17 mouse cellular contexts compared by ENCODE assay signal in genomic region chr1:43717967-43718366, GRCm38 (mm10). TPM values are rescaled to one million over a fixed set of nuclear protein-coding genes. Genes with fewer than 3 reads are reported as not detected.
DNase-seq lines count a peak whose midpoint lies in the region.
"Had no signal": no experiment of that assay in that cellular context is flagged by ENCODE, and none has a peak within 500 bp of the region (broad histone marks: within the 10 kb centered on the region; RNA-seq: fewer than 3 reads in every experiment).

No protein-coding gene starts in this region.

- DNase-seq in 3T3-L1 (ENCODE audit: low read depth, low spot score) (peak; percentile 56), NIH3T3 (ENCODE audit: low read depth) (peak; percentile 44)
- peak; percentile 14 to 38 for DNase-seq in lung, adult 18-20 months
- peak; percentile 66 for DNase-seq in lung, postnatal 10 days
- DNase-seq in thymus, adult 18-20 months: no peak
- no peak for DNase-seq in cerebellum, postnatal 36 days
- DNase-seq in c-Kit-positive CD71-positive TER-119-positive erythroid progenitor cells, embryonic 14.5 days (ENCODE audit: low spot score): no peak
- DNase-seq in layer of hippocampus, adult 18-20 months (ENCODE audit: low spot score in 2 of 2): no peak
- DNase-seq: cerebellum, adult 18-20 months; cerebellum, postnatal 14 days; embryo, embryonic 11 days; kidney, postnatal 4 days; layer of hippocampus, adult 9-11 months; left cerebral cortex, postnatal 4 days; liver; thymus, postnatal 25 days had no signal

RNA-seq across cellular contexts. Expression of gene 1500015O10Rik, which starts 12.4 kb away (rescaled TPM):
- 1 to 10 TPM in 1 of 2 experiments, under 1 TPM in 1; 0.63 to 7.3 TPM for total RNA-seq in layer of hippocampus, adult 18-20 months (2021)
- total RNA-seq: monocyte, adult 5-6 weeks had no signal

Comparison
In these comparisons a context has a peak if more than half of its experiments do, and no peak if none do; other contexts are left out.
1. DNase-seq: peak in 3T3-L1 (single experiment), NIH3T3 (single experiment), lung, adult 18-20 months (2 of 2) and lung, postnatal 10 days (single experiment); none in thymus, adult 18-20 months (0 of 2), cerebellum, postnatal 36 days (0 of 2), c-Kit-positive CD71-positive TER-119-positive erythroid progenitor cells, embryonic 14.5 days (single experiment) and layer of hippocampus, adult 18-20 months (0 of 2).